Mouse (Mus musculus) bone marrow macrophage, adult 2 months (primary cell): ENCODE measurements around the gene Zcchc2.

Experiments used
- CTCF ChIP-seq: IDR thresholded peaks from 2 replicates; pipeline ENCODE4 v1.5.1; 2012; ENCODE audit warnings: low read depth, mild to moderate bottlenecking, low read length, moderate library complexity
- POLR2A ChIP-seq: IDR thresholded peaks from 2 replicates; pipeline ENCODE4 v1.6.1; 2012; ENCODE audit warnings: mild to moderate bottlenecking, low read depth, low read length, borderline replicate concordance

DNA sequence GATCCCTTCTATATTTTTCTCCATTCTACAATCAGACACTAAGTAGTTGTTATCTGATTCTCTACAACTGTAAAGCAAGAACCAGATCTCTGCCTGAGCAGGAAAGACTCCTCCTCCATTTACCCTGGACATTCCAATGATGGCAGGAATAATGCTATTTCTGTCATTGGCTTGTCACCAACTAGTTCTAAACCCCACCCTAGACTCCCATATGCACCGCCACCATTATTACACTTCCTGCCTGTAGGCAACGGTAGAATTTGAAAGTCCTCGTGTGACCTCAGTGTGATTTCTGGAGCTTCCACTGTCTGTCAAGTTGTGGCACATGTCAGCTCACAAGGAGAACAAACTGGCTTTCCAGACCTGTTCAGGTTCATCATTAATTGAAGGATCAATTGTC is 74.1 kb downstream of the Zcchc2 start:
- no peak for TF ChIP-seq POLR2A
- no peak for TF ChIP-seq CTCF
